In the genomic region with DNA sequence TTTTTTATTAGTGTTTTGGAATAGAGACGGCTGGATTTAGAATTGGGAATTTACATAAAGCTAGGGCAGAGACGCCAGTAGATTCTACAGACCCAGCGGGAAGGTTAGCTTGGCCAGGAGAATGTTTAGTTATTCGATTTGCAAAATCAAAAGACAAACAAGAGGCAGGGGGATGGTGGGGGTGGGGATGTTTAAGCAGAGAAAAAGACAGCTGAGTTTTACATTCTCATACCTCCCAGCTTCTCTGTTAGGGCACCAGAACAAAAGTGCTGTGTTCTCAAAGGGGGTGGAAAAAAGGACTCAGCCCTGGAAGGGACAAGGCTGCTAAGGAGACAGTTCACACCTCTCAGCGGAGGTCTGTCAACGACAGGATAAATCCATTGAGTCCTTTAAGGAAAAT, we compare ENCODE assay signal across 22 mouse cellular contexts. TPM values are rescaled to one million over a fixed set of nuclear protein-coding genes. Genes with fewer than 3 reads are reported as not detected.
DNase-seq lines count a peak whose midpoint lies in the region; ATAC-seq and TF ChIP-seq lines count a peak whose summit lies in the region.
"Had no signal": no experiment of that assay in that cellular context is flagged by ENCODE, and none has a peak within 500 bp of the region (broad histone marks: within the 10 kb centered on the region; RNA-seq: fewer than 3 reads in every experiment).

No protein-coding gene starts in this region.

- H3K36me3 ChIP-seq in lung, embryonic 14.5 days (ENCODE audit: insufficient read depth): no peaks in the 10 kb centered on the region
- H3K36me3 ChIP-seq in ES-Bruce4 (ENCODE audit: control insufficient read depth, insufficient read depth, low read length, poor library complexity, severe bottlenecking): no peaks in the 10 kb centered on the region
- H3K36me3 ChIP-seq in stomach, embryonic 16.5 days (ENCODE audit: control insufficient read depth, insufficient read depth, low read length): no peaks in the 10 kb centered on the region
- H3K36me3 ChIP-seq: embryonic facial prominence, embryonic 15.5 days; forebrain, embryonic 15.5 days; G1E; heart, embryonic 12.5 days; hindbrain, embryonic 10.5 days had no signal

- DNase-seq in lung, embryonic 14.5 days: peak; percentile 36
- DNase-seq in lung, postnatal 14 days: no peak
- peak; percentile 52 for DNase-seq in R1 (ENCODE audit: low read depth, low spot score)
- DNase-seq in frontal cortex, adult 2 months (ENCODE audit: extremely low spot score in 1 of 2, low spot score in 1 of 2): no peak
- DNase-seq: adrenal gland, postnatal 14 days; cerebellum, adult 2 months; cerebellum, postnatal 10 days; embryo, embryonic 11 days; gastrocnemius, postnatal 10 days had no signal

- H3K4me2 ChIP-seq in lung, embryonic 14.5 days: 0 out of 2 replicates have a peak overlapping the region, but pooled peaks have one; percentile 16
- H3K4me2 ChIP-seq in stomach, embryonic 16.5 days (ENCODE audit: low read depth, low read length): no peak overlapping the region; the same call in 1 of the 2 replicates
- H3K4me2 ChIP-seq: embryonic facial prominence, embryonic 15.5 days; forebrain, embryonic 15.5 days; heart, embryonic 12.5 days; hindbrain, embryonic 14.5 days had no signal

- H3K4me3 ChIP-seq in lung, embryonic 14.5 days (ENCODE audit: low read depth, low read length): no peak overlapping the region
- H3K4me3 ChIP-seq in ES-Bruce4 (ENCODE audit: low read depth, low read length): no peak overlapping the region
- H3K4me3 ChIP-seq in stomach, embryonic 16.5 days (replicated peaks; ENCODE audit: low read length): no peak overlapping the region
- H3K4me3 ChIP-seq: embryonic facial prominence, embryonic 15.5 days; erythroblast, embryonic 14.5 days; forebrain, embryonic 15.5 days; heart, embryonic 12.5 days; hindbrain, embryonic 10.5 days had no signal

- no peak for TF ChIP-seq POLR2A in ES-Bruce4 (IDR thresholded peaks at IDR 0.05; ENCODE audit: insufficient read depth, low read length)

- H3K9me3 ChIP-seq in lung, embryonic 14.5 days (ENCODE audit: low read depth, low read length): no peaks in the 10 kb centered on the region
- peaks cover 5% of the 10 kb centered on the region; the same call in 1 of the 2 replicates for H3K9me3 ChIP-seq in ES-Bruce4 (replicated peaks; ENCODE audit: control insufficient read depth, insufficient read depth, low read length, poor library complexity, severe bottlenecking)
- H3K9me3 ChIP-seq in stomach, embryonic 16.5 days (replicated peaks; ENCODE audit: control insufficient read depth, low read length): no peaks in the 10 kb centered on the region; the same call in 1 of the 2 replicates
- H3K9me3 ChIP-seq: embryonic facial prominence, embryonic 15.5 days; forebrain, embryonic 15.5 days; G1E; heart, embryonic 12.5 days; hindbrain, embryonic 10.5 days had no signal

- no peaks in the 10 kb centered on the region for H3K27me3 ChIP-seq in lung, embryonic 14.5 days (ENCODE audit: insufficient read depth, low read length)
- H3K27me3 ChIP-seq in ES-Bruce4 (ENCODE audit: control insufficient read depth, insufficient read depth, low read length, poor library complexity, severe bottlenecking): no peaks in the 10 kb centered on the region
- H3K27me3 ChIP-seq in stomach, embryonic 16.5 days (ENCODE audit: control insufficient read depth, insufficient read depth, low read length): no peaks in the 10 kb centered on the region
- H3K27me3 ChIP-seq: CH12.LX; embryonic facial prominence, embryonic 15.5 days; forebrain, embryonic 15.5 days; heart, embryonic 12.5 days had no signal

- H3K4me1 ChIP-seq in lung, embryonic 14.5 days (ENCODE audit: insufficient read depth): peaks cover 7% of the 10 kb centered on the region; the same call in 1 of the 2 replicates
- peaks cover 2% of the 10 kb centered on the region for H3K4me1 ChIP-seq in ES-Bruce4 (ENCODE audit: control insufficient read depth, insufficient read depth, low read length)
- peaks cover 21% of the 10 kb centered on the region; the same call in 1 of the 2 replicates for H3K4me1 ChIP-seq in stomach, embryonic 16.5 days (ENCODE audit: control insufficient read depth, insufficient read depth, low read length)
- H3K4me1 ChIP-seq: forebrain, embryonic 15.5 days had no signal

- ATAC-seq in lung, embryonic 14.5 days (ENCODE audit: insufficient read depth): peak; percentile 49; the same call in 1 of the 2 replicates
- ATAC-seq in stomach, embryonic 16.5 days (ENCODE audit: insufficient read depth, low FRiP score): no peak
- ATAC-seq: activated CD4-positive, CD25-positive, alpha-beta regulatory T cell, adult 4 months; forebrain, embryonic 15.5 days had no signal

- TF ChIP-seq CTCF in lung, embryonic 14.5 days (IDR thresholded peaks at IDR 0.05; ENCODE audit: low read depth): no peak
- no peak for TF ChIP-seq CTCF in ES-Bruce4 (IDR thresholded peaks at IDR 0.05; ENCODE audit: low read depth, low read length)

- H3K27ac ChIP-seq in lung, embryonic 14.5 days (ENCODE audit: low read depth): peak overlapping the region; percentile 47; the same call in 1 of the 2 replicates
- H3K27ac ChIP-seq in ES-Bruce4 (ENCODE audit: insufficient read depth, low read length): 0 out of 2 replicates have a peak overlapping the region, but pooled peaks have one; percentile 11
- peak overlapping the region; percentile 57; the same call in 1 of the 2 replicates for H3K27ac ChIP-seq in stomach, embryonic 16.5 days (ENCODE audit: low read length)
- H3K27ac ChIP-seq: embryonic facial prominence, embryonic 15.5 days; forebrain, embryonic 15.5 days; hindbrain, embryonic 10.5 days; hindbrain, embryonic 14.5 days had no signal

- WGBS in lung, embryonic 14.5 days: 18% methylated on average over 6 of the region's 6 CpGs
- WGBS in stomach, embryonic 16.5 days: 29% methylated on average over 6 of the region's 6 CpGs

- no peak for TF ChIP-seq EP300 in ES-Bruce4 (IDR thresholded peaks at IDR 0.05; ENCODE audit: insufficient read depth, low read depth, low read length)

- no peak overlapping the region for H3K9ac ChIP-seq in lung, embryonic 14.5 days
- no peak overlapping the region for H3K9ac ChIP-seq in ES-Bruce4 (ENCODE audit: low read depth, poor library complexity, severe bottlenecking)
- H3K9ac ChIP-seq in stomach, embryonic 16.5 days (ENCODE audit: low read length): no peak overlapping the region
- H3K9ac ChIP-seq: embryonic facial prominence, embryonic 15.5 days; forebrain, embryonic 15.5 days; heart, embryonic 12.5 days; hindbrain, embryonic 14.5 days had no signal

RNA-seq across cellular contexts. Expression of gene Zdhhc21, which starts 12.4 kb away (rescaled TPM):
- polyA plus RNA-seq in lung, embryonic 14.5 days (2014; fragmentation: Nextera tagmentation; extraction: Ambion mirVana): 15.2 and 17.5 TPM in 2 replicates
- polyA plus RNA-seq in ES-Bruce4 (2011; ENCODE audit: insufficient read depth, insufficient read length, low read depth, missing spikeins): 38.2 and 41.6 TPM in 2 replicates
- polyA plus RNA-seq in stomach, embryonic 16.5 days (2015; fragmentation: Nextera tagmentation; extraction: Ambion mirVana): 18.2 and 21.3 TPM in 2 replicates
- polyA plus RNA-seq in frontal cortex, adult 2 months (2012; rRNA removed): 15.6 and 16.7 TPM in 2 replicates
- polyA plus RNA-seq: erythroblast, embryonic 14.5 days had no signal

RNA-seq across cellular contexts. Expression of gene Cer1, which starts 12.8 kb away (rescaled TPM):
- polyA plus RNA-seq in lung, embryonic 14.5 days (2014; fragmentation: Nextera tagmentation; extraction: Ambion mirVana): 3.1 and 3.9 TPM in 2 replicates
- polyA plus RNA-seq in ES-Bruce4 (2011; ENCODE audit: insufficient read depth, insufficient read length, low read depth, missing spikeins): 4.5 and 5.0 TPM in 2 replicates
- polyA plus RNA-seq in stomach, embryonic 16.5 days (2015; fragmentation: Nextera tagmentation; extraction: Ambion mirVana): 0.12 and 0.25 TPM in 2 replicates
- 0.04 TPM in 1 of 2 replicates, not detected in the other for polyA plus RNA-seq in frontal cortex, adult 2 months (2012; rRNA removed)
- polyA plus RNA-seq: activated CD4-positive, CD25-positive, alpha-beta regulatory T cell, adult 4 months; cerebellum, adult 2 months; erythroblast, embryonic 14.5 days; forebrain, embryonic 11.5 days; G1E; heart, embryonic 12.5 days; heart, embryonic 16.5 days; hindbrain, embryonic 10.5 days; hindbrain, embryonic 14.5 days had no signal

Comparison
In these comparisons a context has a peak if more than half of its experiments do, and no peak if none do; other contexts are left out.
1. DNase-seq: peak in lung, embryonic 14.5 days (single experiment) and R1 (single experiment); none in lung, postnatal 14 days (single experiment) and frontal cortex, adult 2 months (0 of 2).
2. Peak in every context shown above with its lines, with median percentiles within 50 percentile points of each other: H3K27ac ChIP-seq.